Mouse (Mus musculus) erythroid progenitor cell, adult 5-6 weeks (primary cell): ENCODE measurements around the gene Pawr. TPM values are rescaled to one million over a fixed set of nuclear protein-coding genes. Genes with fewer than 3 reads are reported as not detected.
"Not testable (repeated sequence)": the region's sequence is repeated elsewhere in the genome, so short reads cannot be mapped to it uniquely, and the experiment has no call there.

Experiments used
- ATAC-seq: replicated peaks from 2 replicates; pipeline ENCODE4 v1.8.0; 2016; ENCODE audit warnings: moderate number of reproducible peaks, mild to moderate bottlenecking, moderate TSS enrichment, inconsistent platforms; ENCODE audit not compliant: poor library complexity, low FRiP score, severe bottlenecking
- total RNA-seq, 2 experiments: library from RNA; stranded (forward) in 1 of 2; stranded (reverse) in 1 of 2; fragments of 150-400 nt in 1 of 2; fragments of 186-747, 209-891 nt in 1 of 2; gene quantifications; 2 replicates each; pipeline versions ENCODE4 v1.2.3 to v1.2.4; 2015 to 2017; ENCODE audit warnings: low replicate concordance in 2 of 2

The Pawr gene
- total RNA-seq, 2 experiments from 2014 or later, result not detected

DNA sequence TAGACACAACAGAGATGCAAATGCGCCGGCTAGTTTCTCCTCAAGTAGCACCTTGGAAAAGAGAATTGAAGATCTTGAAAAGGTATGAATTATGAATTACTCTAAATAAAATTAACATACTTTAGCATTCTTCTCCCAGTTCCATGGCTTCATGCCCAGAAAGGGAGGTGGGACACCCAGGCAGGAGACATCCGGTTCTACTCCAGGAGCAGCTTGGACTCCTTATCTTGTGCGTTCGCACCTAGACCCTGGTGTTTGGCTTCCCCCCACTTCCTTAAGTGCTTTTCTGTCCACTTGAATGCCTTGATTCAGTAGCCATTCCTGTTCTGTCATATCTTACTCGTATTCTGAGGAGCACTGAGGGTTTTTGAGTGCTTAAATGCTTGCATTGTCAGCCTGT lies 77.6 kb downstream of the Pawr start:
- ATAC-seq, result no peak

DNA sequence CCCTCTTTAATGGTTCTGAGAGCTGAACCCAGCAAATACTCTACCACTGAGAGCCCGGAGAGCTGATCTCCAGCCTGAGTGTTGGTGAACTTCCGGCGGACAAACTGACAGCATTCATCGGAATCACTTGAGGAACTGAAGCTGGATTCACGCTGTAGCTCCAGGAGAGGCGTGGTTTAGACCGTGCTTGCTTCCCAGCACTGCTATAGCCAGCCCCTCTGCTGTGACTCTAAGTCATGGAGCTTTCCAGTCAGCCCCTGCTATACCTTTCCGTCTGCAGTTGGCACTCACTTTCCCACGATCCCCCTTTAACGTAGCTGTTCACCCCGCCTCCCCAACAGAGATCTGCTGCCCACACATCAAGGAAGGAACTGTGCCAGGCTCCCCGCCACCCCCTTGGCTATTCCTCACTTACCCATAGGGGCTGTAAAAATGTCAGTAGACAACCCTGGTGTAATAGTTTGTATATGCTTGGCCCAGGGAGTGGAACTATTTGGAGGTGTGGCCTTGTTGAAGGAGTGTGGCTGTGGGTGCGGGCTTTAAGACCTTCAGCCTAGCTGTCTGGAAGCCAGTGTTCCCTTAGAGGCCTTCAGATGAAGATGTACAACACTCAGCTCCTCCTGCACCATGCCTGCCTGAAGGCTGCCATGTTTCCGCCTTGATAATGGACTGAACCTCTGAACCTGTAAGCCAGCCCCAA lies 83.2 kb downstream of the Pawr start:
- ATAC-seq, result no peak

DNA sequence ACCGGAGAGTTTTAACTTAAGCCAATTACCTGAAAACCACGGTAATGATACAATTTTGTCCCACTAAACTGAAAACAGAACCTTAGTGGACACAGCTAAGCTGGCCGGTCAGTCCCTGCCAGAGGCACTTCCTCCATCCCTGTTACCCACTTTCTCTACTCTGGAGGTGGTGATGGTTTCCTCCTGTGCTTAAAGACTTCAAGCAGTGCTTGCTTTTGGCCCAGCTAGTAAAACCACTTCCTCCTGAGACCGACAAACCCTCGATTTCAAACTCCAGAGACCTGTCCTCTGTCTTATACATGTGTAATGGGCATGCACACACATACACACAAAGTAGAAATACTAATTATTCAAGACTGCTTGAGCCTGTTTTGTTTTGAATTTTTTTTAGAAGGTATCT lies 85.5 kb downstream of the Pawr start:
- no peak for ATAC-seq

DNA sequence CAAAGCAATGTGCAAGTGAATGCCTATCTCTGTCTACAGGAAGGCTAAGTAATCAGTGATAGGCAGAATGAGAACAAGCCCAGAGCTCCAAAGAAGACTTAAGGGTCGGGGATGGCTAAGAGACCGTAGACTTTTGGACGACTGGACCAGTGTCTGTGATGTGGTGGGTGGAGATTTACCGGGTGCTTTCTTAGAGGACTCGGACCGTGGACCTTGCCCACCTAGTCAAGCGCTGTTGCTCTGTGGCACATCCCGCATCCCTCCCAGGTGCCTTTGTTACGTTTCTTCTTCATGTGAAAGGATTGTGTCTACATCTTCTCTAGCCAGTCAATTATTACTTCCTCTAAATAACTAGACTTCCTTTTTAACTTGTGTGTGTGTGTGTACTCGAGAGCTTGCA lies 98.6 kb downstream of the Pawr start:
- ATAC-seq, result no peak

DNA sequence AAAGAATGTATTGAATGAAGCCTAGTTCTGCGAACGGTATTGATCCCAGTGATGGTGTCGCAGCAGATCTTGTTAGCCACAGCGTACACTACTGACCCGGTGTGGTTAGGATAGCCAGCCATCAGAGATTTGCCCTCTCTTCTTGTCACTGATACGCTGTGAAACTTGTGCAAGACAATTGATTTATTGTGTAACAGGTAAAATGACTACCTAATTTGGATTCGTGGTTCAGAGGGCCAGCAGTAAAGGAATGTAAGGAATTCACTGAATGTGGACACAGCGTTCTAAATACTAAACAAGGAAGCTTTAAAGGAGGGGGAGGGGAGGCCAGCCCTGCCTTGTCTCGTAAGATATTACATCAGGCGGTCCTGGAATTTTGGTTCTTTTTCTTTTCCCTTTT lies 100.3 kb downstream of the Pawr start:
- ATAC-seq, result no peak

DNA sequence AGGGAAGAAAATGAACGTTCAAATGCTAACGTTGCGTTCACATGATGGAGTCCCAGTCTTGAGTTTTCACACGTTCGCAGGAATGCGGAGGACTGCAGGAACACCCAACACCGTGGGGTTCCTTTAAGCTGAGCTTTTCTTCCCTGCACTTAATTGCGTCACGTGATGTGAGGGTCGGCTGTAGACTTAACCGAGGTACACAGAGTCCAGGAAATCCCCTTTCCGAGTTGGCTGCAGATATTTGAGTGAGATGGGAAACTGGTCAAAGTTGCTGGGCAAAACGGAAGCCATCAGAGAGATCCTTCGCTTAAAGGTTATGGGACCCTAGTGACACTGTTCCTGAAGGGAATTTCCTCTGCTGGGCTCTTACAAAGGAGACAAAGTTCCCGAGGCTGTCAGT lies 102.1 kb downstream of the Pawr start:
- ATAC-seq, result no peak

DNA sequence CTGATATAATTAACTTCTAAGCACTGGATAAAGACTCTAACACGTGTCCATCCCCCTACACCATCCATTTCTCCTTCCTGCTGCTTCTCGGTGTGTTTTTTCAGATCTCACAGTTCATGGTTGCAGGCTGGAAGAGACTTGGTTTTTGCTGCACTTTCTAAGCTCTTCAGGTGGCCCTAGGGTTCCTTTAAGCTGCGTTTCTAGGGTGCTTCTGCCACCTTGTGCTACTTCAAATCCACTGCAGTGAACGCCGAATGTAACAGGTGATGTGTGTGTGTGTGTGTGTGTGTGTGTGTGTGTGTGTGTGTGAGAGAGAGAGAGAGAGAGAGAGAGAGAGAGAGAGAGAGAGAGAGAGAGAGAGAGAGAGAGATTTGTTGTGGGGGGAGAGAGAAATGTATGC lies 103.7 kb downstream of the Pawr start:
- ATAC-seq, result no peak

DNA sequence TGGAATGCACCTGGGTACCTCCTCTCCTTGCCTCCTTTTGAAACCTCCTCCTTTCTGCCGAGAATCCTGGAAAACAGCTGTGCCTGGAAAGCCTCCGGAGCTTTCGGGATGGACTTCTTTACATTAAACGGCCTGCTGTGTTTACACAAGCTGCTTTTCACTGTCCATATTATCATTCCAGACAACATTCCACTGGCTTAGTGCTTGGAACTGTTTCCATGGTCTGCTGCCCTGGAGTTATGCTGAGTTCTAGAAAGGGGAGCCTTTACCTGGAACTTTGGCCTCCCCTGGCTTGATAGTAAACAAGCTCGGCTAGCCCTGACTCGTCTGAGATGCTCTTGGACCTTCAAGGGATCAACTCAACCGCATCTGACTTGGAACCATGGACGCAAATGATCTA lies 104.4 kb downstream of the Pawr start:
- no peak for ATAC-seq

DNA sequence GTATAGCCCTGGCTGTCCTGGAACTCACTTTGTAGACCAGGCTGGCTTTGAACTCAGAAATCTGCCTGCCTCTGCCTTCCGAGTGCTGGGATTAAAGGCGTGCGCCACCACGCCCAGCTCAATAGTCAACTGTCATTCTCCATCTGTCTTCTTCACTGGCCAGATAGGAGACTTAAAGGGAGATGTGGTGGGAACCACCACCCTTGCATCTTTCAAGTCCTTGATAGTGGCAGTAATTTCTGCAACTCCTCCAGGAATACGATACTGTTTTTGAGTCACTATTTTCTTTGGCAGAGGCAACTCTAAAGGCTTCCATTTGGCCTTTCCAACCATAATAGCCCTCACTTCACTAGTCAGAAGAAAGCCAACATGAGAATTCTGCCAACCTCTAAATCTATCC lies 108.3 kb downstream of the Pawr start:
- not testable (repeated sequence) for ATAC-seq

DNA sequence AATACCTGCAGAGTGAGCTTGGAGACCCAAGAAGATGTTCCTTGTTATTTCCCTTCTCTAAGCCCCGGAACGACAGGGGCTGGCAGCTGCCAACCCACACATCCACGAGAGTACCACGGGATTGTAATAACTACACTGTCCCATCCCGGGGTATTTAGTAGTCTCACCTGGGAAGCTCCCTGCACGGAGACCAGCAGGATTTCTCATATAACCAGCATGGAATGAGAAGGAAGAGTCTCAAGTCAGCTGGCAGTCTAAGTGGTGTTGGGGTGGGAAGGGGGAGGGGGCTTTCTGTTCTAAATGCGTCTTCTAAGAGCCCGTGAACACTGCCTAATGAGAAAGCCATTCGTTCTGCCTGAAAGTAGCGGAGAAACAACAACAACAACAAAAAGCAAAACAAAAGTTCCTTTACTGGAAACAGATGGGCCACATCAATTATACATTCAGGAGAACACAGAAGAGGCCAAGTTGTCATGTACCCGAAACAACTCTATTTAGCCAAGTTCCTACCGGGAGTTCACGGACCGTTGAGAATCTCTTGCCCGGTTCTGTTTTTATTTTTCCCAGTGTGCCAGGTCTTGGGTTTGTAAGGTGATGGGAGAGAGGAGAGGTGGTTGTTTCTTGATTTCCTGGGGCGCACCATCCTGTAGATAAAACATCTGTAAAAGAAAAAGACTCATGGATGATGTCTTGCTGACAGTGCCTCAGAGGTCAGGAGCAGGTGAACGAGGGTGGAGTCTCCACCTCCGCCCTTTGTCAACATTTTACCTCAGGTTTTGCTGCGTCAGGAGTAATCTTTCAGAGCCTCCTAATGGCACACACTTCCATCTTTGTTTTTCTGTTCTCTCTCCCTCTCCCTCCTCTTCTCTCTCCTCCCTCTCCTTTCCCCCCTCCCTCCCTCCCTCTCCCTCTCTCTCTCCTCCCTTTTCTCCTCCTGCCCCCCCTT lies 112.3 kb downstream of the Pawr start:
- ATAC-seq, result no peak

DNA sequence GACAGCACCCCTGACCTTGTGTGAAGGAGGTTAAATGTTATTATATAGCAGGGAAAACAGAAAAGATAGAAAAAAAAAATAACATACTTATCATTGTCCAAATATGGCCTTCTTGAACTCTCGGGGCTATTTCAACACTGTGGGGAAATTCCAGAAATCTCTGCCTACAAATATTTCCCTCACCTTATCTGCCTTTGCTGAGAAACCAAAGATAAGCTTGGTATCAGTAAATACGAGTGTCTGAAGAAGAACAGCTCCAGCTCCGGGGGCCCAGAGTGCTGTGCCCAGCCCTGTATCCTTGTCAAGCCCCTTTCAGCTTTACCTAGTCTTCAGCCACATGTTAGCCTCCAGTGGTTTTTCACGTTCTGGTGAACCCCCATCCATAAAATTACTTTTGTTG lies 113.2 kb downstream of the Pawr start:
- no peak for ATAC-seq

DNA sequence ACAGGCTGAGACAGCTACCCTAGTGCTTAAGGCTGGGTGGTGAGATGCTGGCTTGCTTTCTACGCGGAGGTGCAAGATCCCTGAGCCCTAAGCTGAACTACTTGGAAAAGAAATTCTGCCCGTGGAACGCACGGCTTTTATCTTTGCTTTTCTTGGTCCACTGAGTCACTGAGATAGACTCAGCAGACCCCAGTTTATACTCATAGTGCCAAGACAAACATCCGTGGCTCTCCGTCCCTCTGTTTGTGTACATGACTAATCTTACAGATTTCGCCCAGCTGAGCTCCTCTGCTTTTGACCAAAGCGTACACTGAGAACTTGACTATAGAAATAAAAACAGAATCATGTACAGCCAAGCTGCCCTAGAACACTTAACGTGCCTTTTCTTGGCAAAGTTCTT lies 113.7 kb downstream of the Pawr start:
- no peak for ATAC-seq

DNA sequence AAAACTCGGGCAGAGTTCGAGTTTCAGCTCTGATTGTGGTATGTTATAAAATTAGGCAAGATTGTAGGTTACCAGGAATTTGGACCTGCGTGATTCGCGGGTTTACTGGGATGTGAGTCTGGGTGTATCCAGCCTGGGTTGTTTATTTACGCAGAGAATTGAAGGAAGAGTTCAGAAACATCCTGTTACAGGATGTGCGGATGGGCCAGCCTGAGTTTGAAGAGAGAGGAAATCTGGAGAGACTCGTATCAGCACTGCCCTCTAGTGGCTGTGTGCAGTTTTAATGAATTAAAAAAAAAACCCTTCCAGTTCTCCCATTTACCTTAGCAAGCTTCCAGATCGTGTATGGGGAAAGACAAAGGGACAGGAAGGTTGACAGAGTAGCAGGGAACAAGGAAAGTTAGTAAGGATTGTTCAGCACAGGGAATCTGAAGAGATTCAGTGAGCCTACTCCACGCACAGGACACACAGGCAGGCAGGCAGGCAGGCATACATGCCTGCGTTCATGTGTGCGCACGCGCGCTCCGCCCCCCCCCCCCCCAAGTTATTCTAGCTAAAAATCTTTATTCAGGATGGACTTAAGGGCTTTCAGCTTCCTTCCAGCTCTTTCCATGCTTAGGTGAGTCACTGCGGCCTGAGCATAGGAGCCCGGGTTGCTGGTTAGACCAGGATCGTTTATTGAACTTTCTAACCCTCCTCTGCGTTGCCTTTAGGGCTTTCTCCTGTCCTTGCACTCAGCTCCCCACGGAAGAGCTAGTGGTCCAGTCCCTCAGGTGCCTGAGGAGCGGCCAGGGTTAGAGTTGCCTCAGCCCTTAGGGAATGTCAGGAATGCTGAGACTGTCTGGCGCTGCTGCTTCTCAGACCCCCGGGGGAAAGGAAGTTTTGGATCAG lies 114.4 kb downstream of the Pawr start:
- no peak for ATAC-seq

DNA sequence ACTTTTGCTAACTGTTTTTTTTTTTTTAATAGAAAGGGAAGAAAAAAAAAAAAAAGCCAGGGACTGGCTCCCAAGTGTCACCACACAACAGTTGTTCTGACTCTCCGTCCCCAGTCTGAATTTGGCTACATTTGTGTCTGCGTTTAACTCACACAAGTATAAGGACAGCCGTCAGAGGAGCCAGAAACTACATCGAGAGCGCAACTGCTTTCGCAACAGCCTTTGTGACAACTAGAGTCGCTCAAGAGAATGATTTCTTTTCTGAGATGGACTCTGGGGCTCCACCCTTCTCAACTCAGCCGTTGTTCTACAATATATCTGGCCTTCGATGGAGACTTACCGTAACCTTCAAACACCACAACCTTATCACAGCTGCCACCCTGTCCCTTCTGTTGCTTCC lies 115.3 kb downstream of the Pawr start:
- ATAC-seq, result no peak

DNA sequence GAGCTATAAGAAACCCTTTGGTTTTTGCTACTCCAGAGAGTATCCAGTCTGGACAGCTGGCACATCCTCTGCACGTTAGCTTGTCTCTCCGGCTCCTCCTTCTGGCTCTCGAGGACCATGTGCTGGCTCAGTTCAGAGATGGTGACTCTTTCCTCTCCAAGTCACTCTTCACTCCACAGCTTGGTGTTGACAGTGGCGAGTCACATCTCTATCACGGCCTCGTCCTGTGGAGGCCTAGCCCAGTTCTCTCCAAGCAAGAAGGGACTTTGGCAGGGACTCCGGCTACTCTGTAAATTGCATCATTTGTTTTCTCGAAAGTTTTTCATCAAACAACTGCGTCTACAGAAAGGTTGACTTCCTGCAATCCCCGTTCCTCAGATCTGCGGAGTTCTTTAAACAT lies 116.5 kb downstream of the Pawr start:
- no peak for ATAC-seq

DNA sequence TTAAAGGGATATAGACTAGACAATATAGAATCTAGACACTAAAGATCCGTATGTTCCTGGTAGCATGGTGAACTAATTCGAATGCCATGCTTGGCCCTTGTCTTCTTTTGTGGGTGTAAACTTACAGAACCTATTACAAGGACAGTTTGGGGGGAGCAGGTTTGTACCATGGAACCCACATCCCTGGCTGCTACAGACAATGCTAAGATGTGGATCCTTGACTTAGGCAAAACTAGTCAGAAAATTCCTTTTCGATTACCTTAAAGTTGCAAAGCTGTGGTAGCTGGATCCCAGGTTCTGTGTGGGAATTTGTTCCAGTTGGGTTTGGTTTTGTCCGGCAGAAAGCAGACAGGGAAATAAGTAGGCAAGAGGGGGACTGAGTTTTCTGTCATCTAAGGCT lies 118.5 kb downstream of the Pawr start:
- no peak for ATAC-seq

DNA sequence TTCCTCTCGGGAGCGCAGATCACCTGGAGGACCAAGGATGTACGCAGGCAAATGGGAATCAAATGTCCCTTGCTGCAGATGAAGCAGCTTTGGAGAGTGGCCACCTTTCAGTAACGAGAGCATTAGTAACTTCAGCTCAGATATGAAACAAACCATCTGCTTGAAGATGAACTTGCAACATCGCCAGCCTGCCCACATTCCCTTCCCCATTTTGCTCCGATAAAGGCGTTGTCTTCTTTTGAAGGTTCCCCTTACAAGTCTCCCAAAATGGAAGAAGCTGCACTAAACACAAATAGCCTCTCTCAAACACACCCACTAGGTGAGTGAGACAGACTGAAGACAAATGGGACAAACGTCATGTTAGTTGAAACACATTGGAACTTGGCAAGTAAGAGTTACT lies 119.6 kb downstream of the Pawr start:
- no peak for ATAC-seq

DNA sequence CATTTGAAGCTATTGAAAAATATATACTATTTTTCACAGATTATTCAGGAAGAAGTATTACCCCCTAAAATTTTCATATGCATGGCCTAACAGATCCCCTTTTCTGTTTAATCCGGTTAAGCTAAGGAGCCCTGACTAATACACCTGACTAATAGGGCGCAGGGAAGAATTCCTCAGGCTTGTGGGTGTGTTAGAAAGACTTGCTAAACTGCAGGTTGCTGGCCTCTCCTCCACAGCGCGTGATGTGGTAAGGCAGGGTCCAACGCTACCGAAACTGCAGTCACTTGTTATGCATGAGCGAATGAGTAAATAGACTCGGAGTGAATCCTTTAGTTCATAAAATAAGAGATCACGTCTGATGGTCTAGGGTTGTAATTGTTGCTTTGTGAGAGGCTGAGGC lies 120.5 kb downstream of the Pawr start:
- ATAC-seq, result no peak

DNA sequence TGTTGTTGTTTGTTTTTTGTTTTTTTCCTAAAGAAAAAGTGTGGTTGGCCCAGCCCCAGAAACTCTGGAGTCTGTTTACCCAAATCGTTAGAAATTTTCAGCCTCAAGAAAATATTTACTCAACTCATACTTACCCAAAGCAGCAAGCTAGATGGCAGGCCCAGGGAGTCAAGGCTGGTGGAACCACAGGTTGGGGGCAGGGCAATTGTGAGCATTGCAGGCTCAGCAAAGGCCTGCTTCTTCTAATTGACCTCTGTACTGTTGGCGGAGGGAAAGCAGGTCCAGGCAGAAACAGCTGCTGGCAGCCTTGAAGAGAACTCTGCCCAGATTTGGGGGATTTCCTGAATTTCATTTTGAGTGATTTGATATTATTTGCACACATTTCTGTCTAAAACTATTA lies 121.6 kb downstream of the Pawr start:
- no peak for ATAC-seq

DNA sequence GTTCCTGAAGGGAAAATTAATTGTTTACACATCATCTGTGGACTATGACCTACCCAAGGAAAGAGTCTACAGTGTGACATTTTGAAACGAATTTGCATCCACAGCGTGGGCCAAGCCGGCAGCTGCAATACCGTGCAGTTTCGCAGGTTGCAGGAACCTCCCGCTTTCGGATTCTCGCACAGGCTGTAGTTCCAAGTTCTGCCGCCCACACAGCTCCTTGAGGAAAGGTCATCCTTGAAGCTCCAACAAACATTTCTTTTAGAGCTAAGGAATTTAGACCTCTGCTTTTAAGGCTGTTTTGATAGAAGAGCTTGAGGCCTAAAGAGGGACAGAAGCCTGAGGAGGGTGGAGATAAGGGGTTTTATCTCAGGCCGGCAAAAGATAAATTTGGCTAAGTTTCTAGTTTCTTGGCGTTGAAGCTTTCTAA lies 122.8 kb downstream of the Pawr start:
- ATAC-seq, result no peak
